Mouse (Mus musculus): Measurements from ENCODE around the gene Hhip.

- TF ChIP-seq CTCF (IDR thresholded peaks at IDR 0.05; ENCODE audit: extremely low read depth, insufficient read depth, insufficient read length, insufficient replicate concordance): no peak
- TF ChIP-seq POLR2A (IDR thresholded peaks at IDR 0.05; ENCODE audit: low read depth, low read length): no peak
These were observed 8.4 kb downstream of the Hhip start for GRCm38 (mm10) chr8:80049256-80050005.

Data from spleen, adult 2 months (tissue).